Mouse (Mus musculus) heart, postnatal 0 days (tissue): ENCODE measurements at regions not wholly inside any gene's neighbourhood (a gene's known extent, or its start where the extent isn't known, plus 50 kb on each side); places are given as distances from the start of the nearest gene placed in this dataset.
A peak's percentile ranks its signal among the peaks of the same experiment; 100 is the strongest.

Source experiments
- ATAC-seq: fragments of 200-750 bp; cut with Nextera tagmentation; 2 replicates; pipeline ENCODE4 v1.8.0; 2017; ENCODE audit warnings: low read depth, moderate number of reproducible peaks, moderate library complexity; ENCODE audit not compliant: insufficient read depth
- DNase-seq: peaks from one replicate; pipeline ENCODE4 v3.0.0-alpha.2; 2016; ENCODE audit warnings: low spot score
- H3K27ac ChIP-seq: fragments of 300-500 bp; sonication (generic); 2 replicates; pipeline ENCODE4 v1.5.1; 2014; ENCODE audit warnings: low read depth, mild to moderate bottlenecking
- H3K27me3 ChIP-seq: fragments of 300-500 bp; sonication (generic); 2 replicates; pipeline ENCODE4 v1.6.1; 2014; ENCODE audit warnings: low read length, mixed read lengths; ENCODE audit not compliant: control insufficient read depth, insufficient read depth
- H3K36me3 ChIP-seq: fragments of 300-500 bp; sonication (generic); replicated peaks from 2 replicates; pipeline ENCODE4 v1.6.1; 2014; ENCODE audit warnings: low read length, mixed read lengths; ENCODE audit not compliant: control insufficient read depth, insufficient read depth
- H3K4me1 ChIP-seq: fragments of 300-500 bp; sonication (generic); 2 replicates; pipeline ENCODE4 v1.6.1; 2014; ENCODE audit warnings: antibody characterized with exemption; ENCODE audit not compliant: control insufficient read depth, insufficient read depth
- H3K4me2 ChIP-seq: fragments of 300-500 bp; sonication (generic); 2 replicates; pipeline ENCODE4 v1.6.1; 2014; ENCODE audit warnings: low read depth, mild to moderate bottlenecking, low read length, moderate library complexity
- H3K4me3 ChIP-seq: fragments of 300-500 bp; sonication (generic); 2 replicates; pipeline ENCODE4 v1.5.1; 2014; ENCODE audit warnings: low read depth, low read length
- H3K9ac ChIP-seq: fragments of 300-500 bp; sonication (generic); replicated peaks from 2 replicates; pipeline ENCODE4 v1.6.1; 2014; ENCODE audit warnings: low read depth, low read length, mixed read lengths
- H3K9me3 ChIP-seq: fragments of 300-500 bp; sonication (generic); replicated peaks from 2 replicates; pipeline ENCODE4 v1.6.1; 2016; ENCODE audit warnings: low read length; ENCODE audit not compliant: control insufficient read depth
- CTCF ChIP-seq: IDR thresholded peaks from 2 replicates; pipeline ENCODE4 v1.5.1; 2016; ENCODE audit warnings: antibody characterized with exemption, control low read depth, low read depth
- EP300 ChIP-seq: IDR thresholded peaks from 2 replicates; pipeline ENCODE4 v1.6.1; 2016; ENCODE audit warnings: antibody characterized with exemption, low read depth
- WGBS: fragments of 180-500 bp; shearing (Covaris S2); extraction: QIAGEN DNeasy Blood & Tissue Kit; methylation state at CpG from one replicate; pipeline ENCODE4 v1.1.7; 2014; 5-methylcytosine and 5-hydroxymethylcytosine counted together

DNA sequence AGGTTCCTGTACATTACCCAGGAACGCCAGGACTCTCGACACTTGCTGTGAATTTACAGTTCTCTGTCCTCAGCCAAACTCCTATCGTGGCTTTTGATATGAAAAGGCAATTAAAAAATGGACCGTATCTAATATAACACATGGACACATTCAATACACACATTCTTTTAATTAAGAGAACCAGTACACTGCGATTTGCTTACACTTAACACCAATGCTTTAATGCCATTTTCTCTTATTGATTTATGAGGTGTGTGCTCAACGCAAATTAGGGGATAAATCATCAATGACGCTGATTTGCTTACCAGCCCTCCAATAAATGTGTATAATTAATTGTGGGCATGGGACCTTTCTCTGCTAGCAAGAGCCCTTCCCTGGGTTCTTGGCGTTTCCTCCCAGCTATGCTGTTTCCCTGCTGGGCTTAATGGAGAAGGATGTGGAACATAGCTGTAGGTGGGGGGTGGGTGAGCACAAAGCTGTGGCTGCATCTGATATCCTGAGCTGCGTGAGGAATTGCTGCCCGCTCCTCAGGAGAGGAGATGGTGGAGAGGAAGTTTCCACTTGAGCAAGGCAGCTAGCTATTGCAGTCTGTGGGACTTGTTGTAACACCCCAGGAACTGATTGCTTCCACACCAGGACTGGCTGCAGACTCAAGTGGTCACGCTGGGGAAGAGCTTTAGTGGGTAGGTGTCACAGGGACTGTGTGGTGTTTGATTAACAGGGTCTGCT lies 270.1 kb downstream of the 1500009L16Rik start:
- H3K4me3 ChIP-seq, result no peak overlapping the region
- no peaks in the 10 kb centered on the region for H3K9me3 ChIP-seq
- H3K4me1 ChIP-seq, result no peaks in the 10 kb centered on the region
- H3K36me3 ChIP-seq, result no peaks in the 10 kb centered on the region
- no peak overlapping the region for H3K9ac ChIP-seq
- no peak overlapping the region for H3K27ac ChIP-seq
- no peak for ATAC-seq
- DNase-seq, result no peak
- no peaks in the 10 kb centered on the region for H3K27me3 ChIP-seq
- no peak overlapping the region for H3K4me2 ChIP-seq
- WGBS, result 68% methylated on average over 11 of the region's 11 CpGs
- no peak for TF ChIP-seq EP300
- TF ChIP-seq CTCF, result no peak

DNA sequence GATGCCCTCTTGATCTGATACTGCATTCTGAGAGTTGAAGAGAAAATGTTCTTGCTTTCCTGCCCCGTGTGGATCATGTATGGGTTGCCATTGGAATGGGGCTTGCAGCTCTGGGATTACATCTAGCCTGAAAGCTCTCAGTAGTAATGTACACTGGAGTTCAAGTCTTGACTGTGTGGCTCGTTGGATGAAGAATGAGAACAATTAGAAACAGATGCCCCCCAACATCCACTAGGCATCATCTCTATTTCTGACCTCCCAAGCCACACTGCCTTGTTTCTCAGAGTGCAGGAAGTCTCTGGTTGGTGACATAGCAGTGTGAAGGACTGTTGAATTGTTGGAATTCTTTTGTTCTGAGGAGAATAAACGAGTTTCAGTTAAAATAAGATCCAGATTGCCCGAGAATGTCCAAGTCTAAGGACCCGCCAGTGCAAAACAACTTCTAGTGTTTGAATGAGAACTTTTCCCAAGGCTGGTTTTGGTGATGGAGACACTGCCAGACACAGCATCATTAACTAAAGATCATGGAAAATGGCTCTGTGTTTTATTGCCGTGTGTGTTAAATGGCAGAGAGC lies 272.4 kb downstream of the 1500009L16Rik start:
- Histone ChIP-seq H3K27me3 (no peaks in the 10 kb centered on the region), H3K36me3 (no peaks in the 10 kb centered on the region), H3K4me3 (no peak overlapping the region), H3K27ac (peak overlapping the region; percentile 43), H3K9me3 (no peaks in the 10 kb centered on the region), H3K4me2 (no peak overlapping the region), H3K4me1 (no peaks in the 10 kb centered on the region), H3K9ac (no peak overlapping the region)
- no peak for DNase-seq
- 47% methylated on average over 6 of the region's 6 CpGs for WGBS
- ATAC-seq, result no peak
- no peak for TF ChIP-seq CTCF
- TF ChIP-seq EP300, result no peak

DNA sequence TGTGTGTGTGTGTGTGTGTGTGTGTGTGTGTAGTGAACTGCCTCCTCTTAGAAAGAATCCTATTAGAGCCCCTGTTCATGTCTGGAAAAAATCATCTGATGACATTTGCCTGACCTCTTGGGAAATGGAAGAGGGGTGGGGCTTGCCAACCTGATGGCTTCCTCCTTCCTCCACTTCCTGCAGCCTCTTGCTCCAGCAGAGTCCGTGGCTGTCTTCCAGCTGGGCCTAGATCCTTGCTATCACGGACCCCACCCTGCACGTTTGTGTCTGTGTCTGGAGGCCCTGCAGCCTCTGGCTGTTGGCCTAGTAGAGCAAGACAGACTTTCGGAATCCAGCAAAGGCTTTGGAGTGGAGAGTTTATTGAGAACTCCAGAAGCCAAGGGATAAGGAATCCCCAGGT lies 273.2 kb downstream of the 1500009L16Rik start:
- no peaks in the 10 kb centered on the region for H3K9me3 ChIP-seq
- peak; percentile 67 for ATAC-seq
- 15% methylated on average over 4 of the region's 4 CpGs for WGBS

DNA sequence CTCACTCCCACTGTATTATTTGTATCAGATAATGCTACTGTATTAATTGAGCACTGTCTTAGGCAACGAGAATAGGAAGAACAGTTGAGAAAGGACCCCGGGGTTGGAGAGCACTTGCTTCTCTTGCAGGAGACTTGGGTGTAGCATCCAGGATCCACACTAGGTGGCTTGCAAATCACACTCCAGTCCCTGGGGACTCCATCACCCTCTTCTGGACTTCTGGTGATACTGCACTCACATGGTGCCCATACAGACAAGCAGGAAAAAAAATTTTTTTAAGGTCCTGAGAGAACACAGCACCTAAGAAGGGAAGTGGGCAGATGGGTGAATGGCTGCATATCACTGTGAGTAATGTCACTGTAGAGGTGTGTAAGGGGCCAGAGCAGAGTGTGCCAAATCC lies 273.8 kb downstream of the 1500009L16Rik start:
- no peaks in the 10 kb centered on the region for H3K27me3 ChIP-seq
- no peak overlapping the region for H3K9ac ChIP-seq
- WGBS, result 89% methylated on average over 2 of the region's 2 CpGs
- H3K36me3 ChIP-seq, result no peaks in the 10 kb centered on the region
- H3K9me3 ChIP-seq, result no peaks in the 10 kb centered on the region
- ATAC-seq, result peak; percentile 13; the same call in 1 of the 2 replicates
- H3K4me2 ChIP-seq, result no peak overlapping the region
- no peak overlapping the region for H3K4me3 ChIP-seq
- TF ChIP-seq CTCF (peak; percentile 32; the same call in 1 of the 2 replicates), EP300 (no peak)
- no peaks in the 10 kb centered on the region for H3K4me1 ChIP-seq
- DNase-seq, result peak; percentile 23
- H3K27ac ChIP-seq, result peak overlapping the region; percentile 21

More for the DNA sequence above, 273.2 kb downstream of the 1500009L16Rik start:
- H3K4me2 ChIP-seq, result no peak overlapping the region
- H3K9ac ChIP-seq, result no peak overlapping the region
- H3K27me3 ChIP-seq, result no peaks in the 10 kb centered on the region
- peak; percentile 68 for DNase-seq
- H3K4me1 ChIP-seq, result no peaks in the 10 kb centered on the region
- TF ChIP-seq EP300 (no peak; the same call in 1 of the 2 replicates), CTCF (no peak)
- H3K36me3 ChIP-seq, result no peaks in the 10 kb centered on the region
- peak overlapping the region; percentile 21 for H3K27ac ChIP-seq
- no peak overlapping the region for H3K4me3 ChIP-seq

DNA sequence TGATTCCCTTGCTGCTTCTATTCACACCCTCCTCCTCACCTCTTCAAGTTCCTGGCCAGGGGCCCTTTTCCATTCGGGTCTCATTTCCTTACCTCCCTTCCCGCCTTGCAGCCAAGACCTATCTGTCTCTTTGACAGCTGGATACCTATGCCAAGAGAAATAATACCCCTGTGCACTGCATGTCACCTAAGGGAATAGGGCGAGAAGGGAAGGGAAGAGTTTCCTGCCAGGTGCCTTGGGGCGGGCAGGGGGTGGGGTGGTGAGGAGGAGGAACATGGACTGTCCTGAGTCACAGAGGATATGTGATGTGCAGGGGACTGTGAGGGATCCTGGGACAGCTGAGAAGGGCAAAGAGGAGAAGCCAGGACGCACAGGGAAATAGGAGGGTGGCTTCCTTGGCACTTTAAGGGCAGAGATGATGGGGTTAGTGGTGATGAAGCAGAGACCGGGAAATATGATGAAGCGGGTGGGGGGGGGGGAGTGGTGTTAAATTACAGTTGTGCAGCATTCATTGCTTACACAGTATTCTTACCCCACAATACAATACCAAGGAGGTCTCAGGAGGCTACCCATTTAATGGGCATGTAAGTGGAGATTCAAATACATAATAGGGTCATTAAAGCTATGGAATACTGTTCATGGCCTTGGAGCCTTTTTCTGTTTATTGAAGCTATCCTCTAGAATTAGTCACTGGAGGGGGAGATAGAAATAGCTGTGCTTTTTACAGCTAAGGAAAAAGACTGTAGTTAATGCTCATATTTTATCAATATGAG lies 278.0 kb downstream of the 1500009L16Rik start:
- TF ChIP-seq CTCF, result no peak
- TF ChIP-seq EP300, result no peak

More for the DNA sequence above, 278.0 kb downstream of the 1500009L16Rik start:
- Histone ChIP-seq H3K4me2 (no peak overlapping the region), H3K9me3 (no peaks in the 10 kb centered on the region), H3K27me3 (no peaks in the 10 kb centered on the region), H3K27ac (no peak overlapping the region), H3K4me3 (no peak overlapping the region), H3K36me3 (no peaks in the 10 kb centered on the region), H3K9ac (no peak overlapping the region), H3K4me1 (no peaks in the 10 kb centered on the region)
- ATAC-seq (no peak), DNase-seq (no peak)
- 57% methylated on average over 7 of the region's 7 CpGs for WGBS
